Mouse (Mus musculus) CH12.LX (cell line): ENCODE measurements around the gene Spatc1l. TPM values are rescaled to one million over a fixed set of nuclear protein-coding genes. Genes with fewer than 3 reads are reported as not detected.

ENCODE experiments used
- DNase-seq: peaks from one replicate; pipeline ENCODE4 v3.0.0-alpha.2; 2013; ENCODE audit errors: extremely low read depth
- H3K27ac ChIP-seq: 2 replicates; pipeline ENCODE4 v1.5.1; 2012; ENCODE audit warnings: low read depth, mild to moderate bottlenecking, control low read depth, moderate library complexity; ENCODE audit not compliant: insufficient read depth
- H3K27me3 ChIP-seq: replicated peaks from 2 replicates; pipeline ENCODE3; 2012; ENCODE audit warnings: inconsistent platforms
- H3K36me3 ChIP-seq, 2 experiments: replicated peaks in 1 of 2; 2 replicates each; pipeline versions ENCODE3 to v1.6.1; 2012; ENCODE audit warnings: inconsistent platforms in 1 of 2, low read length in 1 of 2, mild to moderate bottlenecking in 1 of 2, mixed read lengths in 1 of 2, moderate library complexity in 1 of 2; ENCODE audit not compliant: control insufficient read depth in 1 of 2, insufficient read depth in 1 of 2
- H3K4me1 ChIP-seq, 2 experiments: 2 replicates each; pipeline ENCODE4 v1.6.1; 2012; ENCODE audit warnings: inconsistent platforms in 1 of 2, moderate library complexity in 1 of 2; ENCODE audit not compliant: insufficient read depth in 2 of 2, control insufficient read depth in 1 of 2
- H3K4me2 ChIP-seq: 2 replicates; pipeline ENCODE4 v1.6.1; 2012; ENCODE audit warnings: low read depth, mild to moderate bottlenecking, control low read depth; ENCODE audit not compliant: poor library complexity, insufficient read depth, severe bottlenecking
- H3K4me3 ChIP-seq, 3 experiments: fragments of 150-350 bp in 1 of 3; sonication (generic) in 1 of 3; replicated peaks in 1 of 3; 2 replicates each; pipeline versions ENCODE3 to v1.5.1; 2011 to 2012; ENCODE audit warnings: low read depth in 2 of 3, low read length in 2 of 3, mild to moderate bottlenecking in 2 of 3, moderate library complexity in 2 of 3, control low read depth in 1 of 3, improper control_type of control experiment in 1 of 3, inconsistent platforms in 1 of 3, mixed read lengths in 1 of 3; ENCODE audit not compliant: poor library complexity in 1 of 3
- H3K79me2 ChIP-seq: replicated peaks from 2 replicates; pipeline ENCODE4 v1.6.1; 2012; ENCODE audit warnings: mild to moderate bottlenecking, moderate library complexity; ENCODE audit not compliant: control insufficient read depth, poor library complexity, insufficient read depth, severe bottlenecking; ENCODE audit errors: extremely low read depth
- H3K9ac ChIP-seq: 2 replicates; pipeline ENCODE4 v1.6.1; 2012; ENCODE audit warnings: low read depth, mild to moderate bottlenecking, control low read depth, moderate library complexity; ENCODE audit not compliant: insufficient read depth
- H3K9me3 ChIP-seq: replicated peaks from 2 replicates; pipeline ENCODE3; 2012; ENCODE audit warnings: low read length, inconsistent platforms, mixed read lengths
- BHLHE40 ChIP-seq: IDR thresholded peaks from 2 replicates; pipeline ENCODE4 v1.6.1; 2011; ENCODE audit warnings: mild to moderate bottlenecking, low read depth, low read length, improper control_type of control experiment
- CHD1 ChIP-seq: IDR thresholded peaks from 2 replicates; pipeline ENCODE4 v1.6.1; 2012; ENCODE audit warnings: low read depth, low read length, improper control_type of control experiment, inconsistent platforms
- CTCF ChIP-seq, 2 experiments: IDR thresholded peaks in 1 of 2; conservative IDR thresholded peaks in 1 of 2; 2 replicates each; pipeline ENCODE4 v1.5.1; 2011 to 2012; ENCODE audit warnings: low read depth in 2 of 2, low read length in 2 of 2, improper control_type of control experiment in 1 of 2, inconsistent platforms in 1 of 2, mild to moderate bottlenecking in 1 of 2, moderate library complexity in 1 of 2
- ELF1 ChIP-seq: IDR thresholded peaks from 2 replicates; pipeline ENCODE4 v1.6.1; 2014; ENCODE audit warnings: low read depth, mild to moderate bottlenecking, inconsistent platforms, low read length, improper control_type of control experiment
- ETS1 ChIP-seq: conservative IDR thresholded peaks from 2 replicates; pipeline ENCODE4 v1.6.1; 2012; ENCODE audit warnings: low read depth, mild to moderate bottlenecking, inconsistent platforms, low read length, improper control_type of control experiment, moderate library complexity
- GABPA ChIP-seq: IDR thresholded peaks from 2 replicates; pipeline ENCODE4 v1.6.1; 2012; ENCODE audit warnings: low read depth, low read length, improper control_type of control experiment, inconsistent platforms; ENCODE audit not compliant: insufficient replicate concordance
- HCFC1 ChIP-seq: IDR thresholded peaks from 2 replicates; pipeline ENCODE4 v1.6.1; 2012; ENCODE audit warnings: low read depth, mild to moderate bottlenecking, inconsistent platforms, low read length, improper control_type of control experiment
- IRF4 ChIP-seq: IDR thresholded peaks from 2 replicates; pipeline ENCODE4 v1.6.1; 2014; ENCODE audit warnings: low read depth, mild to moderate bottlenecking, inconsistent platforms, low read length, improper control_type of control experiment
- MAX ChIP-seq: IDR thresholded peaks from 2 replicates; pipeline ENCODE4 v1.6.1; 2011; ENCODE audit warnings: low read length, improper control_type of control experiment
- MEF2A ChIP-seq: IDR thresholded peaks from 2 replicates; pipeline ENCODE4 v1.6.1; 2014; ENCODE audit warnings: low read depth, mild to moderate bottlenecking, inconsistent platforms, low read length, improper control_type of control experiment, borderline replicate concordance
- MXI1 ChIP-seq: IDR thresholded peaks from 2 replicates; pipeline ENCODE4 v1.6.1; 2011; ENCODE audit warnings: mild to moderate bottlenecking, low read depth, low read length, improper control_type of control experiment
- NRF1 ChIP-seq: IDR thresholded peaks from 2 replicates; pipeline ENCODE4 v1.6.1; 2014; ENCODE audit warnings: low read depth, mild to moderate bottlenecking, inconsistent platforms, low read length, improper control_type of control experiment, moderate library complexity
- RAD21 ChIP-seq: IDR thresholded peaks from 2 replicates; pipeline ENCODE4 v1.6.1; 2011; ENCODE audit warnings: low read depth, mild to moderate bottlenecking, low read length, improper control_type of control experiment, moderate library complexity
- UBTF ChIP-seq: IDR thresholded peaks from 2 replicates; pipeline ENCODE4 v1.6.1; 2012; ENCODE audit warnings: low read depth, mild to moderate bottlenecking, inconsistent platforms, low read length, improper control_type of control experiment, moderate library complexity
- USF1 ChIP-seq: IDR thresholded peaks from 2 replicates; pipeline ENCODE4 v1.6.1; 2014; ENCODE audit warnings: low read depth, mild to moderate bottlenecking, inconsistent platforms, low read length, improper control_type of control experiment
- ZC3H11A ChIP-seq: IDR thresholded peaks from 2 replicates; pipeline ENCODE4 v1.6.1; 2012; ENCODE audit warnings: low read depth, mild to moderate bottlenecking, inconsistent platforms, low read length, improper control_type of control experiment
- ZNF384 ChIP-seq: IDR thresholded peaks from 2 replicates; pipeline ENCODE4 v1.6.1; 2012; ENCODE audit warnings: low read depth, low read length, improper control_type of control experiment, inconsistent platforms
- dilution Hi-C: fragments of 300-500 bp; cut with MboI; formaldehyde crosslinking; loops from 2 replicates; pipeline ENCODE4 v1.14.3; 2020; ENCODE audit warnings: low sequenced_read_pairs; ENCODE audit not compliant: extremely low pct_unique_long_range_greater_than_20kb, extremely low pct_ligation_motif_present
- in situ Hi-C: fragments of 300-500 bp; cut with MboI; formaldehyde crosslinking; loops from 3 replicates; pipeline ENCODE4 v1.14.3; 2019; ENCODE audit warnings: low sequenced_read_pairs, low pct_ligation_motif_present, low pct_unique_long_range_greater_than_20kb, mixed read lengths
- polyA plus RNA-seq: library from polyadenylated mRNA; unstranded; fragments of >175 nt; gene quantifications from 2 replicates; pipeline ENCODE4 v1.2.1, GENCODE M21; 2012; ENCODE audit warnings: low read depth; ENCODE audit not compliant: insufficient read length
- total RNA-seq, 2 experiments: library from RNA; depleted of rRNA; stranded (reverse); fragments of 300-350 nt in 1 of 2; fragments of >200 nt in 1 of 2; gene quantifications; 2 replicates each; pipeline ENCODE4 v1.2.3; 2012 to 2014

Gene Spatc1l
- total and polyA plus RNA-seq, 3 experiments, result 0.17 TPM; not detected in 2

DNA sequence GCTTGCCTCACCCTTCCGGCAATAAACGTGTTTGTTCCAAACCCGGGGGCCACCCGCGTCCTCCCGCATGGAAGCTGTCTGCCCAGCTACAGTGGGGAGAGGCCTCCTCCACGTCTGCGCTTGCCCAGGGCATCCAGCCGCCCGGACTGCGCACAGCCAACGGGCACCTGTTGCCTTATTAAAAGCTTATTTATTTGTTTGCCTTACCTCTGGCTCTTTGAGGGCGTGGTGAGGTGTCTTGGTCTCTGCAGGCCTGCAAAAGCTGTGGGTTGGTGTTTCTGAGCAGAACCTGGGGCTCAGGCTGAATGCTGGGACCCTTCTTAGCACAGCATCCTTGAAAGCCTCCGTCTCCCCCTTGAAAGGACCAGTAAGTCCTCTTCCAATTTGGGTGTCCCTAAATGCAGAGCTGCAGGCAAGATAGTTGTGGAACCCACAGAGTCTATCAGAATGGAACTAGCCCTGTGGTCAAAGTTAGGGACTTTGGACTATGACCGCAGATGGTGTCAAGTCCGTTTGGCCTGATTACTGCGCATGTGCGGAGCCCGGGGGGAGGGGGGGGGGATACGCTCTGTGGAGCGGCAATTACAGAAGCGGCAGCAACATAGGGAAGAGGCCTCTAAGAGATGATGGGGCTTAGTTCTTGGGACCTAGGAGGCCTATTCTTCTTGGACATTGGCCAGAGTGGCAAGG, 8.1 kb downstream of the Spatc1l start:
- Histone ChIP-seq H3K4me2 (no peak overlapping the region), H3K27ac (no peak overlapping the region), H3K9me3 (no peaks in the 10 kb centered on the region), H3K36me3 (no peaks in the 10 kb centered on the region), H3K4me1 (no peaks in the 10 kb centered on the region), H3K9ac (no peak overlapping the region), H3K27me3 (peaks cover 27% of the 10 kb centered on the region), H3K79me2 (no peaks in the 10 kb centered on the region), H3K4me3 (no peak overlapping the region)
- dilution Hi-C loops (no loop called here), in situ Hi-C loops (no loop called here)
- no peak for DNase-seq
- TF ChIP-seq NRF1, result peak; percentile 54; the same call in 1 of the 2 replicates
- TF ChIP-seq ZNF384, result no peak

DNA sequence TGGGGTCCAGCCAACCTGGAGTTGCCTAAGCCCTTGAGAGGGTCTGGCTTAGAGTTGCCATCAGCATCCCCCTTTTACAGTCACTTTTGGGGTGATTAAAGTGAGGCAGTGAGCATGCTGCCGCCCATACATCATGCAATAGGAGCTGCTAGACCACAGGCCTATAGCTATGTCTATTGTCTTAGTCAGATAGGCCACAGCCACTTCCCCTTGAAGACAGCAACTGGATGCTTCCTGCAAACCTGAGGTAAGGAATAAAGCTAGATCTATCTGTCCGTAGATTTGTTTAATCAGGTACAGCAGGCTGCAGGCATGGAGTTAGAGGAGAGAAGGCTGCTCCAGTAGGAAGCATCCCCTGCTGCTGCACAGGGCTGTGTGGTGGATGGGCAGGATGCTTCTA, 9.0 kb downstream of the Spatc1l start:
- Histone ChIP-seq H3K79me2 (no peaks in the 10 kb centered on the region), H3K4me3 (no peak overlapping the region), H3K36me3 (no peaks in the 10 kb centered on the region), H3K27ac (no peak overlapping the region), H3K4me1 (no peaks in the 10 kb centered on the region), H3K9ac (no peak overlapping the region), H3K4me2 (no peak overlapping the region), H3K27me3 (peaks cover 33% of the 10 kb centered on the region), H3K9me3 (no peaks in the 10 kb centered on the region)
- TF ChIP-seq ELF1 (no peak), BHLHE40 (no peak), MXI1 (no peak), ETS1 (no peak), UBTF (no peak), MEF2A (no peak), HCFC1 (no peak), MAX (no peak), ZC3H11A (no peak), GABPA (no peak), IRF4 (no peak), USF1 (no peak), CHD1 (no peak), RAD21 (no peak), CTCF (conservative IDR thresholded peaks at IDR 0.05 in 1 of 2, IDR thresholded peaks at IDR 0.05 in 1 of 2; ENCODE audit: low read depth in 2 of 2, low read length in 2 of 2) (no peak)
- dilution Hi-C loops, result no loop called here
- in situ Hi-C loops, result no loop called here
- no peak for DNase-seq
